Mouse (Mus musculus) CH12.LX (cell line): Measurements from ENCODE around the gene Ptdss2. TPM values are rescaled to one million over a fixed set of nuclear protein-coding genes. Genes with fewer than 3 reads are reported as not detected.

Experiments
- DNase-seq: peaks from one replicate; pipeline ENCODE4 v3.0.0-alpha.2; 2013; ENCODE audit errors: extremely low read depth
- H3K27ac ChIP-seq: 2 replicates; pipeline ENCODE4 v1.5.1; 2012; ENCODE audit warnings: low read depth, mild to moderate bottlenecking, control low read depth, moderate library complexity; ENCODE audit not compliant: insufficient read depth
- H3K27me3 ChIP-seq: replicated peaks from 2 replicates; pipeline ENCODE3; 2012; ENCODE audit warnings: inconsistent platforms
- H3K36me3 ChIP-seq, 2 experiments: replicated peaks in 1 of 2; 2 replicates each; pipeline versions ENCODE3 to v1.6.1; 2012; ENCODE audit warnings: inconsistent platforms in 1 of 2, low read length in 1 of 2, mild to moderate bottlenecking in 1 of 2, mixed read lengths in 1 of 2, moderate library complexity in 1 of 2; ENCODE audit not compliant: control insufficient read depth in 1 of 2, insufficient read depth in 1 of 2
- H3K4me1 ChIP-seq, 2 experiments: 2 replicates each; pipeline ENCODE4 v1.6.1; 2012; ENCODE audit warnings: inconsistent platforms in 1 of 2, moderate library complexity in 1 of 2; ENCODE audit not compliant: insufficient read depth in 2 of 2, control insufficient read depth in 1 of 2
- H3K4me2 ChIP-seq: 2 replicates; pipeline ENCODE4 v1.6.1; 2012; ENCODE audit warnings: low read depth, mild to moderate bottlenecking, control low read depth; ENCODE audit not compliant: poor library complexity, insufficient read depth, severe bottlenecking
- H3K4me3 ChIP-seq, 3 experiments: fragments of 150-350 bp in 1 of 3; sonication (generic) in 1 of 3; replicated peaks in 1 of 3; 2 replicates each; pipeline versions ENCODE3 to v1.5.1; 2011 to 2012; ENCODE audit warnings: low read depth in 2 of 3, low read length in 2 of 3, mild to moderate bottlenecking in 2 of 3, moderate library complexity in 2 of 3, control low read depth in 1 of 3, improper control_type of control experiment in 1 of 3, inconsistent platforms in 1 of 3, mixed read lengths in 1 of 3; ENCODE audit not compliant: poor library complexity in 1 of 3
- H3K79me2 ChIP-seq: replicated peaks from 2 replicates; pipeline ENCODE4 v1.6.1; 2012; ENCODE audit warnings: mild to moderate bottlenecking, moderate library complexity; ENCODE audit not compliant: control insufficient read depth, poor library complexity, insufficient read depth, severe bottlenecking; ENCODE audit errors: extremely low read depth
- H3K9ac ChIP-seq: 2 replicates; pipeline ENCODE4 v1.6.1; 2012; ENCODE audit warnings: low read depth, mild to moderate bottlenecking, control low read depth, moderate library complexity; ENCODE audit not compliant: insufficient read depth
- H3K9me3 ChIP-seq: replicated peaks from 2 replicates; pipeline ENCODE3; 2012; ENCODE audit warnings: low read length, inconsistent platforms, mixed read lengths
- BHLHE40 ChIP-seq: IDR thresholded peaks from 2 replicates; pipeline ENCODE4 v1.6.1; 2011; ENCODE audit warnings: mild to moderate bottlenecking, low read depth, low read length, improper control_type of control experiment
- CHD1 ChIP-seq: IDR thresholded peaks from 2 replicates; pipeline ENCODE4 v1.6.1; 2012; ENCODE audit warnings: low read depth, low read length, improper control_type of control experiment, inconsistent platforms
- CTCF ChIP-seq, 2 experiments: IDR thresholded peaks in 1 of 2; conservative IDR thresholded peaks in 1 of 2; 2 replicates each; pipeline ENCODE4 v1.5.1; 2011 to 2012; ENCODE audit warnings: low read depth in 2 of 2, low read length in 2 of 2, improper control_type of control experiment in 1 of 2, inconsistent platforms in 1 of 2, mild to moderate bottlenecking in 1 of 2, moderate library complexity in 1 of 2
- E2F4 ChIP-seq: IDR thresholded peaks from 2 replicates; pipeline ENCODE4 v1.6.1; 2011; ENCODE audit warnings: low read depth, low read length, improper control_type of control experiment; ENCODE audit not compliant: insufficient replicate concordance
- ELF1 ChIP-seq: IDR thresholded peaks from 2 replicates; pipeline ENCODE4 v1.6.1; 2014; ENCODE audit warnings: low read depth, mild to moderate bottlenecking, inconsistent platforms, low read length, improper control_type of control experiment
- EP300 ChIP-seq: IDR thresholded peaks from 2 replicates; pipeline ENCODE4 v1.6.1; 2011; ENCODE audit warnings: low read length, improper control_type of control experiment
- ETS1 ChIP-seq: conservative IDR thresholded peaks from 2 replicates; pipeline ENCODE4 v1.6.1; 2012; ENCODE audit warnings: low read depth, mild to moderate bottlenecking, inconsistent platforms, low read length, improper control_type of control experiment, moderate library complexity
- GABPA ChIP-seq: IDR thresholded peaks from 2 replicates; pipeline ENCODE4 v1.6.1; 2012; ENCODE audit warnings: low read depth, low read length, improper control_type of control experiment, inconsistent platforms; ENCODE audit not compliant: insufficient replicate concordance
- IRF4 ChIP-seq: IDR thresholded peaks from 2 replicates; pipeline ENCODE4 v1.6.1; 2014; ENCODE audit warnings: low read depth, mild to moderate bottlenecking, inconsistent platforms, low read length, improper control_type of control experiment
- JUN ChIP-seq: IDR thresholded peaks from 2 replicates; pipeline ENCODE4 v1.6.1; 2011; ENCODE audit warnings: low read depth, mild to moderate bottlenecking, low read length, improper control_type of control experiment, moderate library complexity; ENCODE audit not compliant: insufficient read depth
- JUND ChIP-seq: conservative IDR thresholded peaks from 2 replicates; pipeline ENCODE4 v1.6.1; 2011; ENCODE audit warnings: low read depth, low read length, improper control_type of control experiment
- MAFK ChIP-seq: IDR thresholded peaks from 2 replicates; pipeline ENCODE4 v1.6.1; 2011; ENCODE audit warnings: low read length, improper control_type of control experiment; ENCODE audit not compliant: insufficient replicate concordance
- MAX ChIP-seq: IDR thresholded peaks from 2 replicates; pipeline ENCODE4 v1.6.1; 2011; ENCODE audit warnings: low read length, improper control_type of control experiment
- MAZ ChIP-seq: IDR thresholded peaks from 2 replicates; pipeline ENCODE4 v1.6.1; 2012; ENCODE audit warnings: low read depth, mild to moderate bottlenecking, inconsistent platforms, low read length, improper control_type of control experiment, moderate library complexity
- POLR2A ChIP-seq: IDR thresholded peaks from 2 replicates; pipeline ENCODE4 v1.6.1; 2011; ENCODE audit warnings: low read depth, mild to moderate bottlenecking, improper control_type of control experiment, low read length
- RAD21 ChIP-seq: IDR thresholded peaks from 2 replicates; pipeline ENCODE4 v1.6.1; 2011; ENCODE audit warnings: low read depth, mild to moderate bottlenecking, low read length, improper control_type of control experiment, moderate library complexity
- RCOR1 ChIP-seq: conservative IDR thresholded peaks from 2 replicates; pipeline ENCODE4 v1.6.1; 2012; ENCODE audit warnings: low read depth, mild to moderate bottlenecking, inconsistent platforms, low read length, improper control_type of control experiment
- SMC3 ChIP-seq: IDR thresholded peaks from 2 replicates; pipeline ENCODE4 v1.6.1; 2011; ENCODE audit warnings: low read depth, low read length, improper control_type of control experiment
- TBP ChIP-seq: conservative IDR thresholded peaks from 2 replicates; pipeline ENCODE4 v1.6.1; 2011; ENCODE audit warnings: low read depth, low read length, improper control_type of control experiment
- USF2 ChIP-seq: conservative IDR thresholded peaks from 2 replicates; pipeline ENCODE4 v1.6.1; 2011; ENCODE audit warnings: low read depth, low read length, improper control_type of control experiment
- ZKSCAN1 ChIP-seq: IDR thresholded peaks from 2 replicates; pipeline ENCODE4 v1.6.1; 2012; ENCODE audit warnings: low read depth, inconsistent platforms, low read length, improper control_type of control experiment, borderline replicate concordance
- ZMIZ1 ChIP-seq: IDR thresholded peaks from 2 replicates; pipeline ENCODE4 v1.6.1; 2012; ENCODE audit warnings: low read depth, mild to moderate bottlenecking, inconsistent platforms, low read length, improper control_type of control experiment
- ZNF384 ChIP-seq: IDR thresholded peaks from 2 replicates; pipeline ENCODE4 v1.6.1; 2012; ENCODE audit warnings: low read depth, low read length, improper control_type of control experiment, inconsistent platforms
- dilution Hi-C: fragments of 300-500 bp; cut with MboI; formaldehyde crosslinking; loops from 2 replicates; pipeline ENCODE4 v1.14.3; 2020; ENCODE audit warnings: low sequenced_read_pairs; ENCODE audit not compliant: extremely low pct_unique_long_range_greater_than_20kb, extremely low pct_ligation_motif_present
- in situ Hi-C: fragments of 300-500 bp; cut with MboI; formaldehyde crosslinking; loops from 3 replicates; pipeline ENCODE4 v1.14.3; 2019; ENCODE audit warnings: low sequenced_read_pairs, low pct_ligation_motif_present, low pct_unique_long_range_greater_than_20kb, mixed read lengths
- polyA plus RNA-seq: library from polyadenylated mRNA; unstranded; fragments of >175 nt; gene quantifications from 2 replicates; pipeline ENCODE4 v1.2.1, GENCODE M21; 2012; ENCODE audit warnings: low read depth; ENCODE audit not compliant: insufficient read length
- total RNA-seq, 2 experiments: library from RNA; depleted of rRNA; stranded (reverse); fragments of 300-350 nt in 1 of 2; fragments of >200 nt in 1 of 2; gene quantifications; 2 replicates each; pipeline ENCODE4 v1.2.3; 2012 to 2014

The Ptdss2 gene
- total and polyA plus RNA-seq, 3 experiments = 2.9 to 22.9 (median 12.0) TPM

GRCm38 (mm10) chr7:141155362-141155761 is 33.2 kb downstream of the Ptdss2 start:
- dilution Hi-C loops (no loop called here), in situ Hi-C loops (no loop called here)
- H3K4me3 ChIP-seq = no peak overlapping the region
- peaks cover 0 to 22% of the 10 kb centered on the region in 2 experiments; a peak in 2 of 4 replicates for H3K4me1 ChIP-seq
- H3K9ac ChIP-seq = no peak overlapping the region
- no peak overlapping the region for H3K4me2 ChIP-seq
- peaks cover 57 to 82% of the 10 kb centered on the region in 2 experiments for H3K36me3 ChIP-seq
- TF ChIP-seq GABPA (no peak), CHD1 (no peak), E2F4 (no peak), CTCF (conservative IDR thresholded peaks at IDR 0.05 in 1 of 2, IDR thresholded peaks at IDR 0.05 in 1 of 2; ENCODE audit: low read depth in 2 of 2, low read length in 2 of 2) (no peak), RAD21 (no peak), MAZ (no peak), MAX (no peak), POLR2A (no peak), ZKSCAN1 (no peak), ZNF384 (no peak), JUND (no peak), MAFK (no peak), TBP (no peak), EP300 (no peak), SMC3 (no peak), JUN (no peak), ETS1 (no peak), BHLHE40 (no peak), ZMIZ1 (no peak)
- H3K9me3 ChIP-seq = no peaks in the 10 kb centered on the region
- H3K27me3 ChIP-seq = no peaks in the 10 kb centered on the region
- no peak for DNase-seq
- no peaks in the 10 kb centered on the region for H3K79me2 ChIP-seq
- no peak overlapping the region for H3K27ac ChIP-seq

DNA sequence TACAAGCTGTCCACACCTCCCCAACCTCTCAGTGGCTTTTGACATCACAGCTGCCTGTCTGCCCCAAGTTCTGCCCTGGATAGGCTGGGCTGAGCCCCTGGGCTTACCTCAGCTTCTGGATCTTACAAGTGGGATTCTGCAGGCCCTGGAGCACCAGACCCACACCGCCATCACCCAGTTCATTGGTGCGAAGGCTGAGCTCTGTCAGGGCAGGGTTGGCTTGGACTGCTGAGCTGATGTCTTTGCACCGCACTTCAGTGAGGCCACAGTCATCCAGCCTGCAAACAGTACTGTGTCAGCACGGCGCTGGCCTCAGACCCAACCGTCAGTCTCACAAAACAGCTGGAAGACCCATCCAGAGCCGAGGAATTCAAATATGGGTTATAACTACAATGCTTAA is 42.2 kb downstream of the Ptdss2 start:
- peak overlapping the region; percentile 94 for H3K27ac ChIP-seq
- TF ChIP-seq USF2 (no peak), MAFK (no peak), ETS1 (no peak), RCOR1 (no peak), ZKSCAN1 (no peak), EP300 (no peak), RAD21 (no peak), ZNF384 (no peak), POLR2A (no peak), IRF4 (no peak), JUND (no peak), JUN (no peak), E2F4 (no peak), ELF1 (no peak), MAX (no peak), ZMIZ1 (no peak)
- dilution Hi-C loops = no loop called here
- H3K4me2 ChIP-seq = peak overlapping the region; percentile 40; the same call in 1 of the 2 replicates
- H3K36me3 ChIP-seq = peaks cover 46 to 73% of the 10 kb centered on the region in 2 experiments
- in situ Hi-C loops = no loop called here
- peak overlapping the region in 1 of 3 experiments; percentile 29 for H3K4me3 ChIP-seq
- no peak for DNase-seq
- no peak overlapping the region; the same call in 1 of the 2 replicates for H3K9ac ChIP-seq
- H3K27me3 ChIP-seq = no peaks in the 10 kb centered on the region
- no peaks in the 10 kb centered on the region for H3K9me3 ChIP-seq
- peaks cover 27 to 49% of the 10 kb centered on the region in 2 experiments for H3K4me1 ChIP-seq
- peaks cover 11% of the 10 kb centered on the region for H3K79me2 ChIP-seq
